Mouse (Mus musculus): ENCODE results near the gene Abhd14a. TPM values are rescaled to one million over a fixed set of nuclear protein-coding genes. Genes with fewer than 3 reads are reported as not detected.

The Abhd14a gene
- polyA plus RNA-seq, 1 experiment from 2014 or later = 50.5 TPM

DNA sequence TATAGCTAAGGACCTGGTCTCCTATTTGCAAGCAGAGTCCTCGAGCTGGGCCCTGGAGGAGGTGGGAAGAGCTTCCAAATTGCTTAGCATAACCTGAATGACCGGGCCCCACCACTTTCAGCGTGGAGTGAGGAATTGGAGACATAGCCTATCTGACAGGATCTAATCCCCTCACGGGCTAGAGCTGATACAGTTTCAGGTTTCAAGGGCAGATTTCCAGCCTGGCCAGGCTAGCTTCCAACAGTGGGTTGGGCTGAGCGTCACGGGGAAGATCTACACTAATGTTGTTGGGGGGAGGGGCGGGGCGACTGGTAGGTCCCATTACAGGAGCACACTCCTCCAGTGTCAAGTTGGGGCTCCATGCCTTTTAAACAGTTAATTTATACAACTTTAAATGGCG lies 3.2 kb upstream of the Abhd14a start:
- WGBS = 13% methylated on average over 9 of the region's 9 CpGs
- peaks cover 66% of the 10 kb centered on the region for H3K4me1 ChIP-seq (replicated peaks)
- no peaks in the 10 kb centered on the region for H3K27me3 ChIP-seq
- peak overlapping the region; percentile 59 for H3K27ac ChIP-seq
- no peaks in the 10 kb centered on the region for H3K9me3 ChIP-seq (replicated peaks)
- no peaks in the 10 kb centered on the region for H3K36me3 ChIP-seq
- no peak overlapping the region for H3K9ac ChIP-seq
- ATAC-seq (replicated peaks; ENCODE audit: insufficient number of reproducible peaks, insufficient read depth, low FRiP score, low read depth) = no peak
- H3K4me2 ChIP-seq = peak overlapping the region; percentile 21
- H3K4me3 ChIP-seq = no peak overlapping the region

DNA sequence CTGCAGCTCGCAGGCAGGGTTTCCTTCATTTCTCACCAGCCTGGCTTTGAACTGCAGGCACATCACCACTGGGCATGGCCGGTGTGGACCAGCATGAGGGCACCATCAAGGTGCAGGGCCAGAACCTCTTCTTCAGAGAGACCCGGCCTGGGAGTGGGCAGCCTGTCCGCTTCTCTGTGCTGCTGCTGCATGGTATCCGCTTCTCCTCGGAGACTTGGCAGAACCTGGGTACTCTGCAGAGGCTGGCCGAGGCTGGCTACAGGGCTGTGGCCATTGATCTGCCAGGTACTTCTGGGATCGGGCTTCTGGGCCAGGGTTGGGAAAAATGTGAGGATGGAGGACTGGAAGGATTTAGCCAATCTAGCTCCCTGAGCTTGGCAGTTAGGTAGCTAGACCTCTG lies 2.5 kb upstream of the Abhd14a start:
- ATAC-seq (replicated peaks; ENCODE audit: insufficient number of reproducible peaks, insufficient read depth, low FRiP score, low read depth) = no peak
- WGBS = 88% methylated on average over 8 of the region's 8 CpGs
- Histone ChIP-seq H3K9me3 (replicated peaks) (no peaks in the 10 kb centered on the region), H3K4me2 (peak overlapping the region; percentile 21; the same call in 1 of the 2 replicates), H3K36me3 (no peaks in the 10 kb centered on the region), H3K9ac (no peak overlapping the region), H3K4me3 (no peak overlapping the region), H3K27me3 (no peaks in the 10 kb centered on the region), H3K27ac (0 out of 2 replicates have a peak overlapping the region, but pooled peaks have one; percentile 59), H3K4me1 (replicated peaks) (peaks cover 59% of the 10 kb centered on the region)

DNA sequence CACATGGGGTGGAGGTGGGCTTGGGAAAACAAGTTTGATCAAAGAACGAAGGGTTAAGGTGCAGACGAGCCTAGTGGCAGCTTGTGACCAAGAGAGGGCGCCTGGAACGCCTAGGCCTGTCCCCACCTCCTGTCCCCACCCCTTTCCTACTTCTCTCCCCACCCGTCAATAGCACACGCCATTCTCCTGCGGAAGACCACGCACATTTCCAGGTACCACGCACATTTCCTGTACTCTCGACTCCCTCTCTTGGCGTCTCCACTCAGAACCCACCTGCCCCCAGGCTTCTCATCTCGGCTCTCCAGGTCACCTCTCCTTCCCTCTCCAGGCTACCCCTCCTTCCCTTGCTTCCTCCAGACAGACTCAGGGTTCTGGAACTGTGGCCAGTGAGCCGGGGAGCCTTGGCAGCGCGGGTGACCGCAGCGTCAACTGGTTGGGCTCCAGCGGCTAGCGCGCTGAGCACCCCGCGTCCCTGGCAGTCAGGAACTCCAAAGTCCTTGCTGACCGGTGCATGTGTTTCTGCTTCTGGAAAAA lies 1.1 kb upstream of the Abhd14a start:
- peak; percentile 45 for ATAC-seq (replicated peaks; ENCODE audit: insufficient number of reproducible peaks, insufficient read depth, low FRiP score, low read depth)
- Histone ChIP-seq H3K27me3 (no peaks in the 10 kb centered on the region), H3K9ac (peak overlapping the region; percentile 61), H3K4me1 (replicated peaks) (peaks cover 51% of the 10 kb centered on the region), H3K27ac (peak overlapping the region; percentile 82), H3K9me3 (replicated peaks) (no peaks in the 10 kb centered on the region), H3K4me3 (peak overlapping the region; percentile 65), H3K36me3 (no peaks in the 10 kb centered on the region), H3K4me2 (peak overlapping the region; percentile 81)
- whole genome bisulfite sequencing = under 1% methylated on average over 23 of the region's 23 CpGs

DNA sequence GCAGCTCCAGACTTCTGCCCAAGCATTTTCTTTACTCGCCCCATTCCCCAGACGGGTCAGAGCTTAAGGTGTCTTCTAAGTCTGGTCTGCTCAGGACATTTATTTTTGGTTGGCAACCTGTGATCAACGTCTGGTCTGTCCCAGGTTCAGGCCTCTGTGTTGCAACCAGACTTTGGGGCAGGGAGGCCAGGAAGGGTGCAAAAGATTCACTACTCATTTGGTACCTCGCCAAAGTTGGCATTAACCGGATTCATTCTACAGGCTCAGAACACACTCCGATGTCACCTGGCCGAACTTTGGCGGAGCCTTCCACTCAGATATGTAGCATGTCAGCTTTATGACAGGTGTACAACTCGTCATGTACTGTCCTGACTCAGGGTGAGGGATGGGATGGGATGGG lies 473 bp upstream of the Abhd14a start:
- no peak for ATAC-seq (replicated peaks; ENCODE audit: insufficient number of reproducible peaks, insufficient read depth, low FRiP score, low read depth)
- Histone ChIP-seq H3K4me1 (replicated peaks) (peaks cover 46% of the 10 kb centered on the region), H3K27me3 (no peaks in the 10 kb centered on the region), H3K36me3 (no peaks in the 10 kb centered on the region), H3K4me3 (peak overlapping the region; percentile 65), H3K9ac (0 out of 2 replicates have a peak overlapping the region, but pooled peaks have one; percentile 68), H3K9me3 (replicated peaks) (no peaks in the 10 kb centered on the region), H3K27ac (peak overlapping the region; percentile 82), H3K4me2 (peak overlapping the region; percentile 81)
- WGBS = 38% methylated on average over 9 of the region's 9 CpGs

DNA sequence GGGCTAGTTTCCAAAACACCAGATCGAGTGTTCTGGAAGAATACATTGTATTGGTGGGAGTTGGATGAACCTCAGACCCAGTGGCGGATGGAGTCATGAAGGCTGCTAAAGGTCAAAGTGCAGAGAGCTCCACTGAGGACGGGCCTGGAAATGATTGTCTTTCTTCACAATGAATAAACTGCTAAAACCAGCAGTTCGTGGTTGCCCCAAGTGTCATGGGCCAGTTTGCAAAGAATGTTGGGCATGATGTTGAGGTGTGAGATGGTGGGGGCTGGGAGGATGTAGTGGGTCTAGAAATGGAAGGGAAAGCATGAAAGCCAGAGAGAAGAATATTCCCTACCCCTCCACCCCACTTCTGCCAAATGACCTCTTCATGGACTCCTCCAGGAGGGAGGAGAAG lies 2.6 kb downstream of the Abhd14a start:
- no peak overlapping the region for H3K9ac ChIP-seq
- no peak overlapping the region for H3K27ac ChIP-seq
- no peak for ATAC-seq (replicated peaks; ENCODE audit: insufficient number of reproducible peaks, insufficient read depth, low FRiP score, low read depth)
- peaks cover 22% of the 10 kb centered on the region for H3K4me1 ChIP-seq (replicated peaks)
- H3K27me3 ChIP-seq = no peaks in the 10 kb centered on the region
- 85% methylated on average over 4 of the region's 4 CpGs for WGBS
- no peak overlapping the region for H3K4me3 ChIP-seq
- H3K4me2 ChIP-seq = no peak overlapping the region
- H3K9me3 ChIP-seq (replicated peaks) = no peaks in the 10 kb centered on the region
- no peaks in the 10 kb centered on the region for H3K36me3 ChIP-seq

DNA sequence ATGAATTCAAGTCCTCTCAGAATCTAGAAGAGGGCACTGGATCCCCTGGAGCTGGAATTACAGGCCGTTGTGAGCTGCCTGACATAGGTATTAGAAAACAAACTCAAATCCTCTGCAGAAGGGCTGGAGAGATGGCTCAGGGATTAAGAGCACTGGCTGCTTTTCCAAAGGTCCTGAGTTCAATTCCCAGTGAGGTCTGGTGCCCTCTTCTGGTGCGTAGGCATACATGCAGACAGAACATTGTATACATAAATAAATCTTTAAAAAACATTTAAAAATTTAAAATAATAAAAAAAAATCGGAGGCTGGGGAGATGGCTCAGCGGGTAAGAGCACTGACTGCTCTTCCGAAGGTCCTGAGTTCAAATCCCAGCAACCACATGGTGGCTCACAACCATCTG lies 4.8 kb downstream of the Abhd14a start:
- peaks cover 17% of the 10 kb centered on the region for H3K4me1 ChIP-seq (replicated peaks)
- WGBS = 76% methylated on average over 5 of the region's 5 CpGs
- no peak overlapping the region for H3K4me3 ChIP-seq
- no peak overlapping the region for H3K4me2 ChIP-seq
- H3K9me3 ChIP-seq (replicated peaks) = no peaks in the 10 kb centered on the region
- H3K36me3 ChIP-seq = no peaks in the 10 kb centered on the region
- no peak for ATAC-seq (replicated peaks; ENCODE audit: insufficient number of reproducible peaks, insufficient read depth, low FRiP score, low read depth)
- H3K9ac ChIP-seq = no peak overlapping the region
- H3K27me3 ChIP-seq = no peaks in the 10 kb centered on the region
- no peak overlapping the region for H3K27ac ChIP-seq

DNA sequence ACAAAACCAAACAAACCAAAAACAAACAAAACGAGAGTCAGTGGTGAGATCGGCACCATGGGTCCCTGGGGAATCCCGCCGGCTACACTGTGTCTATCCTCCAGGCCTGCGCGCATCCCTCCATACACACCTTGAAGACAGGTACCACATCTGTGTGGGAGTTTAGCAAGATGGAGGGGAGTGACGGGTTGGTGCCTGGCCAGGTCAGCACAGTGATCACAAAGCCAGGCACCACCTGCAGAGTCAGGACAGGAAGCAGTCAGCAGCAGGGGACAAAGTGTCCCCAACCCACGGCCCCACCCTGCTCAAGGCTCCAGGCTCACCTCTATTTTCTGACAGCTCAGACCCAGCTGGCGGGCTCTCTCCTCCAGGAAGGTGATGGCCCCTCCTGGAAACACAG lies 10.9 kb downstream of the Abhd14a start:
- Histone ChIP-seq H3K27me3 (no peaks in the 10 kb centered on the region), H3K4me2 (no peak overlapping the region), H3K27ac (no peak overlapping the region), H3K4me1 (replicated peaks) (peaks cover 27% of the 10 kb centered on the region), H3K9ac (no peak overlapping the region), H3K4me3 (no peak overlapping the region), H3K9me3 (replicated peaks) (no peaks in the 10 kb centered on the region), H3K36me3 (peaks cover 21% of the 10 kb centered on the region)
- 76% methylated on average over 9 of the region's 9 CpGs for WGBS
- no peak for ATAC-seq (replicated peaks; ENCODE audit: insufficient number of reproducible peaks, insufficient read depth, low FRiP score, low read depth)

DNA sequence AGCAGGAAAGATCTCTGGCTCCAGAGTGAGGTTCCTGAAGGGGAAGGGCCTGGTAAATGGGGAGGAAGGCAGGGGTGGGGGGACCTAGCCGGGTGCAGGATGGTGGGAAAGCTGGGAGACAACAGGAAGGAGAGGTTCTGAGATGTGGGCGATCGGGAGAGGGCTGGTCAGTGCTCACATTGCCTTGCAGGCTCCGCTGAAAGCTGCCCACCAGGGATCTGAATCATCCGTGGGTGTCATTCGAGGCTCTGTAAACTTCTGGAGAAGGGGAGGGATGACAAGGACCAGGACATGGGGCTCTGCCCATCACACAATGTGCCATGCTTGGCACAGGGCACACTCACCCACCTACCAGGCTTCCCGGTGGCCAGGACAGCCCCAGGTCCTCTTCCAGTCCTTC lies 14.1 kb downstream of the Abhd14a start:
- no peak overlapping the region for H3K4me3 ChIP-seq
- no peaks in the 10 kb centered on the region for H3K27me3 ChIP-seq
- H3K9me3 ChIP-seq (replicated peaks) = no peaks in the 10 kb centered on the region
- no peak overlapping the region for H3K4me2 ChIP-seq
- ATAC-seq (replicated peaks; ENCODE audit: insufficient number of reproducible peaks, insufficient read depth, low FRiP score, low read depth) = no peak
- H3K4me1 ChIP-seq (replicated peaks) = peaks cover 31% of the 10 kb centered on the region
- no peak overlapping the region for H3K9ac ChIP-seq
- WGBS = 73% methylated on average over 7 of the region's 7 CpGs
- peaks cover 30% of the 10 kb centered on the region for H3K36me3 ChIP-seq
- no peak overlapping the region for H3K27ac ChIP-seq

DNA sequence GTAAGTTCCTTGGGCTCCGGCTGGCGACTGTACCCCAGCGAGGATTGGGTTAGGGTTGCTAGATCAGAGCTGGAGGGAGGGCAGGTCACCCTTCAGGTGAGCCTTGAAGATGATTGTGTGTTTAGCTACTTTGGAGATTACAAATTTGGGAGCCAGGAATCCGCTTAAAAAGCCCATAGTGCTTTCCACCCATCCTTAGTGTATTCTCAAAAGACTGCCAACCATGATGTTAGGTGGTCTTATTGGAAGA lies 17.5 kb downstream of the Abhd14a start:
- ATAC-seq (replicated peaks; ENCODE audit: insufficient number of reproducible peaks, insufficient read depth, low FRiP score, low read depth) = no peak
- Histone ChIP-seq H3K4me1 (replicated peaks) (peaks cover 22% of the 10 kb centered on the region), H3K9me3 (replicated peaks) (no peaks in the 10 kb centered on the region), H3K27ac (peak overlapping the region; percentile 96), H3K9ac (peak overlapping the region; percentile 98), H3K36me3 (peaks cover 30% of the 10 kb centered on the region), H3K4me3 (peak overlapping the region; percentile 86), H3K4me2 (peak overlapping the region; percentile 76), H3K27me3 (no peaks in the 10 kb centered on the region)
- WGBS = 2% methylated on average over 4 of the region's 4 CpGs

DNA sequence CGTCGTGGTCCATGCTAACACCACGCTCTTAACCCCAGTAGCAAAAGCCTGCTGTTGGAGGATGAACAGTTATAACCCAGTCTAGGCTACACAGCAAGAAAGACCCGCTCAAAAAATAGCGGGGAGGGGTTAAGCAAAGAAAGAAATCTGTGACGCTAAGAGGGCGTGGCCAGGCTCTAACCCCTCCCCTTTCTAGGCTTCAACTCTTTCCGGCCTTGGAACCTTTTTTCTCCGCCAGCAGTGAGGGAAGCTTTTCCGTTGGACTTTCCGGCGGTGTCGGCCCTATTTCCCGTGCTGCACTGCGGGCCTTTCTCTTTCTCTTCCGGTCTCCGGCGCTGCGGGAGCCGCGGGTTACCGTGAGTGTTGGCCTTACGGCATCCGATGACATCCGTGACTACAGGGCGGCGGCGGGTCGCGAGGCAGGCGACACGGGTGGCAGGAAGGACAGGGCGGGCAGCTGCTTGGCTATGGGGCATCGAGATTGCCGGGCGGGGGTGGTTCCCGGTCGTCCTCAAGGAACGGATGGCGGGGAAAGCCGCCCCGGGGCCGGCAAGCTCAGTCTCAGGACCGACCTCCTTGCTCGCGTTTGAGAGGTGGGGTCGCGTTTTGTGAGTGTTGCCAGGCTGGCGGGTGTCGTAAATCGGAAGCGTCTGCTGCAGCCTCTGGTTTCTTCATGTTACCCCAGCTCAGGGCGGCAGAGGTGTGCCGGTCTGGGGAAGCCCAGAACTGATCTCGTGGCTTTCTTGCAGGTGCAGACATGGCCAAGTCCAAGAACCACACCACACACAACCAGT lies 18.1 kb downstream of the Abhd14a start, which contains the start of gene Rpl29:
TSS of gene Rpl29 (plus strand) at position 234 of the 794 bp plus-strand sequence.
- peaks cover 22% of the 10 kb centered on the region for H3K4me1 ChIP-seq (replicated peaks)
- H3K27ac ChIP-seq = peak within 1 kb of the TSS; percentile 96
- ATAC-seq (replicated peaks; ENCODE audit: insufficient number of reproducible peaks, insufficient read depth, low FRiP score, low read depth) = peak; percentile 92
- peak within 1 kb of the TSS; percentile 76 for H3K4me2 ChIP-seq
- H3K27me3 ChIP-seq = no peaks in the 10 kb centered on the region
- peak within 1 kb of the TSS; percentile 98 for H3K9ac ChIP-seq
- no peaks in the 10 kb centered on the region for H3K9me3 ChIP-seq (replicated peaks)
- H3K4me3 ChIP-seq = peak within 1 kb of the TSS; percentile 86
- H3K36me3 ChIP-seq = peaks cover 30% of the 10 kb centered on the region
- WGBS = under 1% methylated on average over 55 of the region's 55 CpGs

DNA sequence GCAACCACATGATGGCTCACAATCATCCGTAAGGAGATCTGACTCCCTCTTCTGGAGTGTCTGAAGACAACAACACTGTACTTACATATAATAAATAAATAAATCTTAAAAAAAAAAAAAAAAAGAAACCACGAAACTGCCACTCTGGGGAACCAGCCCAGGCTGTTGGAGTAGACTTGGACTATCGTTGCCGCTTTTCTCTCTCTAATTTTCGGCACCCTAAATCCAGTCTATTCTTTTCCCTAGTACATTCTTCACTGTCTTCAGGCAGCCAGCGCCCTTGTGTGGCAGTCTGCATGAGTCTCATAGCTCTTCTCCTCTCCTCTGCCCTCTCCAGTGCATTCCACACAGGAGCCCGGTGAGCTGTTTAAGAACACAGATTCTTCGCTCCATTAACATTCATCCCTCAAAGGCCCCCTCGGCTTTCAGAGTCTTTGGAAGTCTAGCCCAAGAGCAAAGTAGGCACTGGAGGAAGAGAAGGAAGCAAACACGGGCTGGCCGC lies 18.7 kb downstream of the Abhd14a start:
- H3K9ac ChIP-seq = peak overlapping the region; percentile 60
- ATAC-seq (replicated peaks; ENCODE audit: insufficient number of reproducible peaks, insufficient read depth, low FRiP score, low read depth) = peak; percentile 50
- H3K9me3 ChIP-seq (replicated peaks) = no peaks in the 10 kb centered on the region
- H3K36me3 ChIP-seq = peaks cover 30% of the 10 kb centered on the region
- H3K4me1 ChIP-seq (replicated peaks) = peaks cover 22% of the 10 kb centered on the region
- peak overlapping the region; percentile 96 for H3K27ac ChIP-seq
- no peaks in the 10 kb centered on the region for H3K27me3 ChIP-seq
- WGBS = 12% methylated on average over 11 of the region's 11 CpGs
- peak overlapping the region; percentile 76 for H3K4me2 ChIP-seq
- H3K4me3 ChIP-seq = peak overlapping the region; percentile 86

DNA sequence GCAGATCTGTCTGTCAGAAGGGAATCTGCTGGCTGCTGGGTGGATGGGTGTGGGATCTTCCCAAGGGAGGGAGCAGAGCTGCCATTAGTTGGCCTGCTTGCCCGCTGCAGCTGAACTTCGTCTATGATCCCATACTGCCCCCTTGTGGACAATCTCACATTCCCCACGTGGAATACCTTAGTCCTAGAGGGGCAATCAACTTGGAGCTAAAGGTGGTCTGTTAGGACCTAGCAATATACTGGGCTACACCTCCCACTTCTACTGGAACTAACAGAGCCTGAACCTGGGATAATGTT lies 25.7 kb downstream of the Abhd14a start:
- WGBS = 0% methylated on average over 3 of the region's 3 CpGs

More for the DNA sequence above, 25.7 kb downstream of the Abhd14a start:
- peak overlapping the region; percentile 35 for H3K4me2 ChIP-seq
- H3K27ac ChIP-seq = no peak overlapping the region
- no peak overlapping the region for H3K9ac ChIP-seq
- peak overlapping the region; percentile 4; the same call in 1 of the 2 replicates for H3K4me3 ChIP-seq
- peak; percentile 53; the same call in 1 of the 2 replicates for ATAC-seq (replicated peaks; ENCODE audit: insufficient number of reproducible peaks, insufficient read depth, low FRiP score, low read depth)
- H3K9me3 ChIP-seq (replicated peaks) = no peaks in the 10 kb centered on the region
- no peaks in the 10 kb centered on the region for H3K36me3 ChIP-seq
- H3K4me1 ChIP-seq (replicated peaks) = peaks cover 35% of the 10 kb centered on the region
- H3K27me3 ChIP-seq = peaks cover 10% of the 10 kb centered on the region
